10 mouse cellular contexts compared by ENCODE assay signal in the genomic region with DNA sequence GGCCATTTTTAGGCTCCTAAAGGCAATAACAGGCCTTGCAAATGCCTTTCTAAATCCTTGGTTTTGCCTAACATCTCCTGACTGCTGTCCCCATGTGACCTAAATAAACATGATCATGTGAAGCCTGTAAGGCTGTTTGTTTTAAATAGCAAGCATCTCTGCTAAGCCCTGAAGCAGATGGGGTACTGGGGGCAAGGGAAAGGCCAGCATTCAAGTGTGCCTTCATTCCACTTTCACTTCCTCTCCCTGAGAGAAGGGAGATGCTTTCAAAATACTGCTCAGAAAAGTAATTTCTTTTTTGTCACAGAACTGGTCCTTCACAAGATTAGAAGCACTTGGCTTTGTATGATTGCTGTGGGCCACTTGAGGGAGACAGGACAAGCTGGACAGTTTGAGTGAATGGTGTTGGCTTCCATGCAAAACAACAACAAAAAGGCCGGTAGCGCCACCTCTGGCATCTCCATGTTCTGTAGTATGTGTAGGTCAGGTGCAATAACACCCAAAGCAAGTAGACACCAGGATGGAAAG. TPM values are rescaled to one million over a fixed set of nuclear protein-coding genes. Genes with fewer than 3 reads are reported as not detected.
DNase-seq lines count a peak whose midpoint lies in the region; ATAC-seq and TF ChIP-seq lines count a peak whose summit lies in the region.
"Had no signal": no experiment of that assay in that cellular context is flagged by ENCODE, and none has a peak within 500 bp of the region (broad histone marks: within the 10 kb centered on the region; RNA-seq: fewer than 3 reads in every experiment).

No protein-coding gene starts in this region.

- peaks cover 4% of the 10 kb centered on the region; the same call in 1 of the 2 replicates for H3K36me3 ChIP-seq in forebrain, embryonic 10.5 days (replicated peaks)
- H3K36me3 ChIP-seq in forebrain, embryonic 14.5 days (ENCODE audit: control insufficient read depth, insufficient read depth, low read length): no peaks in the 10 kb centered on the region
- peaks cover 7% of the 10 kb centered on the region; the same call in 1 of the 2 replicates for H3K36me3 ChIP-seq in embryonic facial prominence, embryonic 10.5 days (replicated peaks)
- H3K36me3 ChIP-seq: lung, embryonic 15.5 days had no signal

- ATAC-seq in forebrain, embryonic 14.5 days: no peak

- H3K4me2 ChIP-seq in forebrain, embryonic 14.5 days (ENCODE audit: low read length): no peak overlapping the region

- H3K27ac ChIP-seq in forebrain, embryonic 10.5 days: no peak overlapping the region
- H3K27ac ChIP-seq in forebrain, embryonic 14.5 days (ENCODE audit: low read depth, low read length): no peak overlapping the region
- H3K27ac ChIP-seq in layer of hippocampus, adult 2 months: peak overlapping the region; percentile 98; the same call in 1 of the 2 replicates
- H3K27ac ChIP-seq in embryonic facial prominence, embryonic 10.5 days (replicated peaks): no peak overlapping the region
- H3K27ac ChIP-seq: embryonic facial prominence, embryonic 13.5 days; lung, embryonic 15.5 days had no signal

- peaks cover 13% of the 10 kb centered on the region for H3K27me3 ChIP-seq in forebrain, embryonic 10.5 days (ENCODE audit: poor library complexity, severe bottlenecking)
- no peaks in the 10 kb centered on the region for H3K27me3 ChIP-seq in forebrain, embryonic 14.5 days (replicated peaks; ENCODE audit: control insufficient read depth, insufficient read depth, low read length)
- H3K27me3 ChIP-seq in embryonic facial prominence, embryonic 10.5 days (replicated peaks; ENCODE audit: low read depth, poor library complexity, severe bottlenecking): peaks cover 12% of the 10 kb centered on the region; the same call in 1 of the 2 replicates
- H3K27me3 ChIP-seq: lung, embryonic 15.5 days had no signal

- 30% methylated on average over 2 of the region's 2 CpGs for WGBS in forebrain, embryonic 10.5 days
- WGBS in forebrain, embryonic 14.5 days: 21% methylated on average over 2 of the region's 2 CpGs
- 32% methylated on average over 2 of the region's 2 CpGs for WGBS in embryonic facial prominence, embryonic 10.5 days

- no peak for DNase-seq in forebrain, embryonic 10.5 days (ENCODE audit: extremely low spot score, low spot score)
- no peak for DNase-seq in forebrain, embryonic 14.5 days (ENCODE audit: low spot score)
- DNase-seq in layer of hippocampus, adult 2 months (ENCODE audit: low spot score in 2 of 2): no peak
- no peak for DNase-seq in layer of hippocampus, adult 9-11 months
- peak; percentile 48 for DNase-seq in 416B (ENCODE audit: low read depth)
- no peak for DNase-seq in embryonic facial prominence, embryonic 10.5 days (ENCODE audit: low spot score)
- no peak for DNase-seq in frontal cortex, postnatal 36 days (ENCODE audit: low spot score in 2 of 2)
- DNase-seq in layer of hippocampus, postnatal 10 days (ENCODE audit: low spot score in 2 of 2): no peak

- no peak overlapping the region for H3K9ac ChIP-seq in forebrain, embryonic 14.5 days (ENCODE audit: low read length)

- H3K4me3 ChIP-seq in forebrain, embryonic 10.5 days: peak overlapping the region; percentile 90; the same call in 1 of the 2 replicates
- no peak overlapping the region for H3K4me3 ChIP-seq in forebrain, embryonic 14.5 days (ENCODE audit: low read depth, low read length)
- no peak overlapping the region for H3K4me3 ChIP-seq in layer of hippocampus, adult 2 months
- peak overlapping the region; percentile 91; the same call in 1 of the 2 replicates for H3K4me3 ChIP-seq in embryonic facial prominence, embryonic 10.5 days

- TF ChIP-seq CTCF in layer of hippocampus, adult 2 months (conservative IDR thresholded peaks at IDR 0.05): peak; percentile 34

- H3K9me3 ChIP-seq in forebrain, embryonic 10.5 days: no peaks in the 10 kb centered on the region
- no peaks in the 10 kb centered on the region for H3K9me3 ChIP-seq in forebrain, embryonic 14.5 days (replicated peaks; ENCODE audit: control insufficient read depth, low read length)
- no peaks in the 10 kb centered on the region for H3K9me3 ChIP-seq in embryonic facial prominence, embryonic 10.5 days
- H3K9me3 ChIP-seq: embryonic facial prominence, embryonic 13.5 days; lung, embryonic 15.5 days had no signal

- peaks cover 50% of the 10 kb centered on the region for H3K4me1 ChIP-seq in forebrain, embryonic 10.5 days
- H3K4me1 ChIP-seq in forebrain, embryonic 14.5 days (ENCODE audit: control insufficient read depth, insufficient read depth, low read length): peaks cover 15% of the 10 kb centered on the region
- H3K4me1 ChIP-seq in embryonic facial prominence, embryonic 10.5 days: peaks cover 47% of the 10 kb centered on the region

RNA-seq across cellular contexts. Expression of a gene that starts 2.3 kb away (rescaled TPM):
- polyA plus RNA-seq in forebrain, embryonic 10.5 days (2016; fragmentation: Nextera tagmentation; extraction: Ambion mirVana): 4.7 and 4.9 TPM in 2 replicates
- 6.8 and 7.6 TPM in 2 replicates for polyA plus RNA-seq in forebrain, embryonic 14.5 days (2014; fragmentation: Nextera tagmentation; extraction: Ambion mirVana)
- 10 to 100 TPM; 31.3 to 32.8 TPM for total RNA-seq in layer of hippocampus, adult 2 months (2021)
- polyA plus RNA-seq in embryonic facial prominence, embryonic 10.5 days (2016; fragmentation: Nextera tagmentation; extraction: Ambion mirVana): 5.2 and 5.3 TPM in 2 replicates
- 10 to 100 TPM; 31.9 to 34.6 TPM for total RNA-seq in layer of hippocampus, postnatal 10 days (2021)

RNA-seq across cellular contexts. Expression of a gene that starts 57.8 kb away (rescaled TPM):
- 71.6 and 73.4 TPM in 2 replicates for polyA plus RNA-seq in forebrain, embryonic 10.5 days (2016; fragmentation: Nextera tagmentation; extraction: Ambion mirVana)
- polyA plus RNA-seq in forebrain, embryonic 14.5 days (2014; fragmentation: Nextera tagmentation; extraction: Ambion mirVana): 32.1 and 38.8 TPM in 2 replicates
- total RNA-seq in layer of hippocampus, adult 2 months (2021): 10 to 100 TPM; 31.2 to 31.3 TPM
- 73.0 and 73.7 TPM in 2 replicates for polyA plus RNA-seq in embryonic facial prominence, embryonic 10.5 days (2016; fragmentation: Nextera tagmentation; extraction: Ambion mirVana)
- total RNA-seq in layer of hippocampus, postnatal 10 days (2021): 10 to 100 TPM; 22.5 to 24.3 TPM

Comparison
In these comparisons a context has a peak if more than half of its experiments do, and no peak if none do; other contexts are left out.
1. H3K4me3 ChIP-seq: peak in forebrain, embryonic 10.5 days (single experiment) and embryonic facial prominence, embryonic 10.5 days (single experiment); none in forebrain, embryonic 14.5 days (single experiment) and layer of hippocampus, adult 2 months (single experiment).